Mouse (Mus musculus) thymus, adult 2 months (tissue): ENCODE results near the gene Reg2. TPM values are rescaled to one million over a fixed set of nuclear protein-coding genes. Genes with fewer than 3 reads are reported as not detected.

Source experiments
- DNase-seq: peaks from one replicate; pipeline ENCODE4 v3.0.0; 2021
- H3K27ac ChIP-seq: fragments of 200-500 bp; 2 replicates; pipeline ENCODE4 v1.5.1; 2012; ENCODE audit warnings: low read length, control low read depth; ENCODE audit not compliant: control insufficient read depth, insufficient read depth
- H3K27me3 ChIP-seq: fragments of 200-500 bp; 2 replicates; pipeline ENCODE4 v1.6.1; 2012; ENCODE audit warnings: mild to moderate bottlenecking, low read length, moderate library complexity, mixed read lengths; ENCODE audit not compliant: control insufficient read depth, insufficient read depth
- H3K36me3 ChIP-seq: fragments of 200-500 bp; 2 replicates; pipeline ENCODE4 v1.6.1; 2012; ENCODE audit warnings: mild to moderate bottlenecking, low read length, moderate library complexity; ENCODE audit not compliant: control insufficient read depth, insufficient read depth
- H3K4me1 ChIP-seq: fragments of 200-500 bp; replicated peaks from 2 replicates; pipeline ENCODE4 v1.6.1; 2012; ENCODE audit warnings: low read length; ENCODE audit not compliant: control insufficient read depth, insufficient read depth
- H3K4me3 ChIP-seq: fragments of 200-500 bp; 2 replicates; pipeline ENCODE4 v1.5.1; 2012; ENCODE audit warnings: mild to moderate bottlenecking, low read length, control low read depth, moderate library complexity; ENCODE audit not compliant: control insufficient read depth, insufficient read depth
- CTCF ChIP-seq: fragments of 200-500 bp; IDR thresholded peaks from 2 replicates; pipeline ENCODE4 v1.5.1; 2012; ENCODE audit warnings: mild to moderate bottlenecking, control low read depth, low read length, moderate library complexity, borderline replicate concordance; ENCODE audit not compliant: control insufficient read depth, poor library complexity, insufficient read depth; ENCODE audit errors: extremely low read depth
- POLR2A ChIP-seq: fragments of 200-500 bp; IDR thresholded peaks from 2 replicates; pipeline ENCODE4 v1.6.1; 2012; ENCODE audit warnings: mild to moderate bottlenecking, low read length, control low read depth, moderate library complexity; ENCODE audit not compliant: control insufficient read depth, poor library complexity, insufficient read depth; ENCODE audit errors: extremely low read depth
- WGBS: fragments of 180-500 bp; shearing (Covaris S2); methylation state at CpG from one replicate; pipeline ENCODE4 v1.1.7; 2018; 5-methylcytosine and 5-hydroxymethylcytosine counted together
- polyA plus RNA-seq: library from polyadenylated mRNA; depleted of rRNA; stranded (reverse); fragments of >200 nt; gene quantifications from 2 replicates; pipeline ENCODE4 v1.2.3, GENCODE M21; 2012; rRNA removed

Reg2 gene
- polyA plus RNA-seq, 1 experiment: 0.65 TPM

GRCm38 (mm10) chr6:78447202-78447601, 51.8 kb downstream of the Reg2 start:
- TF ChIP-seq CTCF (no peak), POLR2A (no peak)
- no peak overlapping the region for H3K27ac ChIP-seq
- H3K36me3 ChIP-seq: no peaks in the 10 kb centered on the region
- H3K4me3 ChIP-seq: no peak overlapping the region
- no peak for DNase-seq
- H3K27me3 ChIP-seq: no peaks in the 10 kb centered on the region
- 71% methylated on average over 1 of the region's 1 CpGs for WGBS
- H3K4me1 ChIP-seq: no peaks in the 10 kb centered on the region

DNA sequence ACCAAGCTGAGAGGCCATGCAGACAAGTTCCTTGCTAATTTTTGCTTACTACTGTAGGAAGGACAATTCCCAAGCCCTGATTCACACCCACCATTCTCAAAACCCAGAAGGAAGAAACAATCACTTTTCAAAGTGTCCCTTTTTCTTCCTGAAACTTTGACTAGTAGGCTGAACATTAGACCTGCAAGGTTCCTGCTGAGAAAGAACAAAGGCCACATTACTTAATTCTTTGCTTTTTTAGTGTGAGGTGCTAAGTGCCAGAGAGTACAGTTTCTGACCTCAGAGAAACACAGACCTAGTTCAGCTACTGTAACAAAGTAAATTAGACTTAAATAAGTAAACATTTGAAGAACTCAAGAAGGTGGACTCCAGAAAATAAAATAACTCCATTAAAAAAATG, 53.0 kb downstream of the Reg2 start:
- H3K27me3 ChIP-seq: no peaks in the 10 kb centered on the region
- no peak for TF ChIP-seq CTCF
- TF ChIP-seq POLR2A: no peak
- no peak overlapping the region for H3K4me3 ChIP-seq
- H3K36me3 ChIP-seq: no peaks in the 10 kb centered on the region
- no peaks in the 10 kb centered on the region for H3K4me1 ChIP-seq
- H3K27ac ChIP-seq: no peak overlapping the region
- DNase-seq: no peak

DNA sequence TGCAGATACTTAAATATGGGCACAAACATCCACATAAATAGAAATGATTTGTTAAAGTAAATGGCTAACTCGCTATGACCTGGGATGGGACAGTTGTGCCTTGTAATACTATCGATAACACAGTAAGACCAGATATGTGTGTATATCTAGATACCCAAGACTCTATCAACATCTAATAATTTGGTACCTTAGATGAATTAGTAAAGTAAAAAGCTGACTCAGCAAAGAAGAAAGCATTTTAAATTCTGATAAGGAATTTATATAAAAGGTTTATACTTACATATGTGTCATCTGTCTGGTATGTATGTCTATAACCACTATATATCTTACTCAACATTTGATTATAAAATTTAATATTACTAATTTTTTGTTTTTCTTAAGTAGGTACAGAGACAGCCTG, 57.4 kb downstream of the Reg2 start:
- H3K4me3 ChIP-seq: no peak overlapping the region
- H3K27ac ChIP-seq: no peak overlapping the region
- no peaks in the 10 kb centered on the region for H3K36me3 ChIP-seq
- no peaks in the 10 kb centered on the region for H3K27me3 ChIP-seq
- WGBS: 93% methylated on average over 2 of the region's 2 CpGs
- DNase-seq: no peak
- TF ChIP-seq CTCF: no peak
- H3K4me1 ChIP-seq: no peaks in the 10 kb centered on the region

Other genes starting within 250 kb of the Reg2 start
- gene Reg3b, start 25.0 kb upstream of the Reg2 start, polyA plus RNA-seq: 5.9 and 9.4 TPM in 2 replicates
- gene Reg3d, start 16.8 kb upstream of the Reg2 start, polyA plus RNA-seq: not detected in 2 replicates
- 0.50 and 0.51 TPM in 2 replicates for gene Reg3a, start 14.9 kb upstream of the Reg2 start, polyA plus RNA-seq
- 1.3 and 4.2 TPM in 2 replicates for gene Reg1, start 27.1 kb downstream of the Reg2 start, polyA plus RNA-seq
- gene Reg3g, start 73.2 kb downstream of the Reg2 start, polyA plus RNA-seq: 44.0 and 64.5 TPM in 2 replicates